Mouse (Mus musculus) bone marrow macrophage, adult 2 months (primary cell): ENCODE data around the gene Olfr223.

Source experiments
- CTCF ChIP-seq: IDR thresholded peaks from 2 replicates; pipeline ENCODE4 v1.5.1; 2012; ENCODE audit warnings: low read depth, mild to moderate bottlenecking, low read length, moderate library complexity
- POLR2A ChIP-seq: IDR thresholded peaks from 2 replicates; pipeline ENCODE4 v1.6.1; 2012; ENCODE audit warnings: mild to moderate bottlenecking, low read depth, low read length, borderline replicate concordance

- TF ChIP-seq CTCF (no peak), POLR2A (no peak)
Observed at GRCm38 (mm10) chr11:59554127-59554526, 39.0 kb downstream of the Olfr223 start.
